Mouse (Mus musculus) MEL (cell line): ENCODE results near the gene Pdzd2.

Source experiments
- E2F4 ChIP-seq: IDR thresholded peaks from 2 replicates; pipeline ENCODE4 v1.6.1; 2011; ENCODE audit warnings: low read depth, low read length, improper control_type of control experiment, borderline replicate concordance
- HCFC1 ChIP-seq: IDR thresholded peaks from 2 replicates; pipeline ENCODE4 v1.6.1; 2012; ENCODE audit warnings: low read depth, mild to moderate bottlenecking, inconsistent platforms, low read length, improper control_type of control experiment, moderate library complexity
- POLR2A ChIP-seq, 2 experiments: IDR thresholded peaks; 2 replicates each; pipeline ENCODE4 v1.6.1; 2011 to 2012; ENCODE audit warnings: low read length in 2 of 2, mild to moderate bottlenecking in 2 of 2, control low read depth in 1 of 2, improper control_type of control experiment in 1 of 2, low read depth in 1 of 2, moderate library complexity in 1 of 2; ENCODE audit not compliant: control insufficient read depth in 1 of 2, insufficient read depth in 1 of 2, poor library complexity in 1 of 2
- TAL1 ChIP-seq: IDR thresholded peaks from 2 replicates; pipeline ENCODE4 v1.6.1; 2012; ENCODE audit warnings: mild to moderate bottlenecking, inconsistent platforms, low read length, moderate library complexity, mixed read lengths
- TBP ChIP-seq: IDR thresholded peaks from 2 replicates; pipeline ENCODE4 v1.8.0; 2011; ENCODE audit warnings: low read depth, low read length, improper control_type of control experiment
- USF1 ChIP-seq: IDR thresholded peaks from 2 replicates; pipeline ENCODE4 v1.6.1; 2014; ENCODE audit warnings: low read depth, mild to moderate bottlenecking, inconsistent platforms, low read length, improper control_type of control experiment, moderate library complexity

DNA sequence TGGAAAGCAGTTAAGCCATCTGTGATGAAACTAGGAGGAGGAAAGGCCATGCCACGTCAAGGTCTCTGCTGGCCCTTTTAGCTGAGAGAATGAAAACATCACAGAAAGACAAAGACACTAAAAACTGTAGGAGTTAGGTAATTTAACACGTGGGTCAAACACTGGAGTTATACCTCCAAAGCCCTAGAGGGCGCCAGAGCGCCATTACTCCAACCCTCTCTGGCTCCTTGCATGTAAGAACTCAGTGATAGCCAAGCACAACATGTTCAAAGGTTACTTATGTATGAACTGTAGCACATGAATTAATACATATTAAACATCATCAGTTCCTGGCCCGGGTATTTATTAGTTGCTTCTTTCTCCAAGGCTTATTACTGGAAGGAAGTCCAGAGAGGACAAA is 359.2 kb downstream of the Pdzd2 start:
- TF ChIP-seq USF1: peak; percentile 67; the same call in 1 of the 2 replicates
- peak; percentile 57; the same call in 1 of the 2 replicates for TF ChIP-seq E2F4
- TF ChIP-seq POLR2A (IDR thresholded peaks at IDR 0.05; ENCODE audit: control insufficient read depth in 1 of 2, insufficient read depth in 1 of 2, low read depth in 1 of 2, low read length in 2 of 2, poor library complexity in 1 of 2): no peak
- peak; percentile 71 for TF ChIP-seq HCFC1
- no peak for TF ChIP-seq TAL1
- TF ChIP-seq TBP: peak; percentile 25; the same call in 1 of the 2 replicates
